Mouse (Mus musculus) frontal cortex, adult 2 months (tissue): Measurements from ENCODE around the gene Ugt2a1. TPM values are rescaled to one million over a fixed set of nuclear protein-coding genes. Genes with fewer than 3 reads are reported as not detected.
"Not testable (repeated sequence)": the region's sequence is repeated elsewhere in the genome, so short reads cannot be mapped to it uniquely, and the experiment has no call there.

Experiments used
- DNase-seq, 2 experiments: peaks; one replicate each; pipeline ENCODE4 v3.0.0; 2022; ENCODE audit warnings: low spot score in 1 of 2; ENCODE audit errors: extremely low spot score in 1 of 2
- polyA plus RNA-seq: library from polyadenylated mRNA; depleted of rRNA; stranded (reverse); fragments of >200 nt; gene quantifications from 2 replicates; pipeline ENCODE4 v1.2.3, GENCODE M21; 2012; rRNA removed

Gene Ugt2a1
- 0.24 and 2.1 TPM in 2 replicates for polyA plus RNA-seq

GRCm38 (mm10) chr5:87490771-87491170 lies at the start of gene Ugt2a1:
Gene Ugt2a1, minus strand, starts transcription at chr5:87490871.
- no peak for DNase-seq

- no peak for DNase-seq
These were observed 47.4 kb upstream of the Ugt2a1 start, which contains the start of gene Sult1b1 for GRCm38 (mm10) chr5:87538111-87538510. Gene Sult1b1, minus strand, starts transcription at chr5:87538195.

- no peak for DNase-seq
These were observed 45.4 kb upstream of the Ugt2a1 start for GRCm38 (mm10) chr5:87535994-87536644.

- DNase-seq, result no peak
These were observed 41.6 kb upstream of the Ugt2a1 start for GRCm38 (mm10) chr5:87532288-87532687.

GRCm38 (mm10) chr5:87523561-87523960 lies 32.9 kb upstream of the Ugt2a1 start:
- DNase-seq, result not testable (repeated sequence)

- DNase-seq, result peak in 1 of 2 experiments; percentile 1
These were observed 15.2 kb upstream of the Ugt2a1 start for GRCm38 (mm10) chr5:87505776-87506458.

GRCm38 (mm10) chr5:87502687-87503086 lies 12.0 kb upstream of the Ugt2a1 start:
- no peak for DNase-seq

- DNase-seq, result no peak
These were observed 8.7 kb upstream of the Ugt2a1 start for GRCm38 (mm10) chr5:87499341-87499740.

- no peak for DNase-seq
These were observed 8.3 kb upstream of the Ugt2a1 start for GRCm38 (mm10) chr5:87498936-87499335.

GRCm38 (mm10) chr5:87486706-87487105 lies 4.0 kb downstream of the Ugt2a1 start, which contains the start of gene Gm43638:
Gene Gm43638, minus strand, starts transcription at chr5:87486806.
- not testable (repeated sequence) for DNase-seq

GRCm38 (mm10) chr5:87482160-87482559 lies 8.5 kb downstream of the Ugt2a1 start, which contains the start of gene Ugt2a2:
Gene Ugt2a2, minus strand, starts transcription at chr5:87482260.
- no peak for DNase-seq

GRCm38 (mm10) chr5:87458810-87459209 lies 31.9 kb downstream of the Ugt2a1 start:
- no peak for DNase-seq

- no peak for DNase-seq
These were observed 33.0 kb downstream of the Ugt2a1 start for GRCm38 (mm10) chr5:87457701-87458100.

GRCm38 (mm10) chr5:87456216-87456850 lies 34.3 kb downstream of the Ugt2a1 start:
- DNase-seq, result no peak

GRCm38 (mm10) chr5:87455519-87455918 lies 35.2 kb downstream of the Ugt2a1 start:
- DNase-seq, result no peak

GRCm38 (mm10) chr5:87452514-87452913 lies 38.2 kb downstream of the Ugt2a1 start:
- not testable (repeated sequence) for DNase-seq

GRCm38 (mm10) chr5:87436264-87436663 lies 54.4 kb downstream of the Ugt2a1 start:
- peak in 1 of 2 experiments; percentile 56 for DNase-seq

GRCm38 (mm10) chr5:87425676-87426075 lies 65.0 kb downstream of the Ugt2a1 start:
- no peak for DNase-seq

- not testable (repeated sequence) for DNase-seq
These were observed 66.6 kb downstream of the Ugt2a1 start, which contains the start of gene Ugt2b38 for GRCm38 (mm10) chr5:87424041-87424440. Gene Ugt2b38, minus strand, starts transcription at chr5:87424203.
